Mouse (Mus musculus): ENCODE measurements around the gene Hist1h2bf.

- no peak for TF ChIP-seq POLR2A (IDR thresholded peaks at IDR 0.05; ENCODE audit: extremely low read depth, insufficient read depth, low read length)
- TF ChIP-seq CTCF (IDR thresholded peaks at IDR 0.05; ENCODE audit: low read depth, low read length): no peak
Measured at GRCm38 (mm10) chr13:23532262-23533075, 41.5 kb downstream of the Hist1h2bf start.
